Mouse (Mus musculus) cerebellum, adult 11-12 months (tissue): Measurements from ENCODE around the gene Wnt10b.

ENCODE experiments used
- DNase-seq: peaks from one replicate; pipeline ENCODE4 v3.0.0; 2022

Wnt10b gene

DNA sequence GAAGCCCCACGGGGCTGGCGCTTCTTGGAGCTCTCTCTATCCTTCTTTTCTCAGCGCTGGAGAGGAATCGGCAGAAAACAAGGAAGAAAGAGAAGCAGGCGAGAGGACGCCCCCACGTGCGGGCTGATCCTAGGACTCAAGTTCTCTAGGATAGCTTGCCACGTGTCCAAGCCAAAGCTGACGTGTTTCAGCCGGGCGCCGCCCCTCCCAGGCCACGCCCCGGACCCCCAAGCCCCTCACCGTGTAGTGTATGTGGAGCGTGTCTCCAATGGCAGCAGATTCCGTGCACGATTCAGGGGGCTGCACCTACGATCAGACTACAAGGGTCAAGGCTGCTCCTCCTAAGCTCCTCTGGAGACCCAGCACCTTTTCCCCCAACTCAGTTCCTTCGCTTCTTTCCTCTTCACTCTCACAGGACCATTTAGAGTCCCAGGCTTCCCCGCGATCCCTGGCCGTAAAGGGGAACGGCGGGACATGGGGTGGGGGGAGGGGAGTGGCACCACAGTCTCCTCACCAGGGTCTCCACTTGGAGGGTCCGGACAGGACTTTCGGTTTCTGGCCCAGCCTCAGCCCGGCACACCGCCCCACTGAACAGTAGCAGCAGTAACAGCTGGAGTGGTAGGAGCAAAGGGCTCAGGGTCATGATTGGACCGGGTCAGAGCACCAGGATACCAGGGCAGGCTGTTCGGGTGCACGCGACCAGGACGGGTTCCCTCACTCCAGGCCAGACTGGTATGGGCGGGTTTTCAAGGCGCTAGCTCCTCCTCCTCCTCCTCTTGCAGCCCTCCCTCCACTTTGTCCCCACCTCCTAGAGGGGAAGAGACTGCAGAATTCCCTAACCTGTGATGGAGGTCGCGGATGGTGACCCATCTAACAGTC, 50.3 kb downstream of the Wnt10b start, which contains the start of gene Fkbp11:
Gene Fkbp11, minus strand, starts transcription at position 756 of the 879 bp plus-strand sequence.
- DNase-seq: peak; percentile 39

DNA sequence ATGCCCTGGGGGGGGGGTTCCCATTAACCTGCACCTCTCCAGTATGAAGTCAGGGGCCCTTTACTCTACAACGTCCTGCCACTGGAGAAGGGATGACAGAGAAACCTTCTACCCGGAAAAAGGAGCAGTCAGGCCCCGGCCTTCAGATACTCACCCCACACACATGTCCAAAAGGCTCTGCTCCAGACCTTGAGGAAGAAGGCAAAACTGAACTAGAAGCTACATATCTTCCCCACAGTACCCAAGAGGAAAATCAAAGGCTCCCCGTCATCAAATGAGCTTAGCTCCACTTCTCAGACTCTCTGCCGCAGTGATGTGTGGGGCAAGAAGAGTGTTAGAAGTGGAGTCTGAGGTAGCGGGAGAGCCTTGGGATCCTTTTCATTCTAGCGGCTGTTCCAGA, 51.2 kb downstream of the Wnt10b start:
- no peak for DNase-seq

- DNase-seq: no peak
Measured at GRCm38 (mm10) chr15:98726079-98726478, 51.9 kb downstream of the Wnt10b start.

DNA sequence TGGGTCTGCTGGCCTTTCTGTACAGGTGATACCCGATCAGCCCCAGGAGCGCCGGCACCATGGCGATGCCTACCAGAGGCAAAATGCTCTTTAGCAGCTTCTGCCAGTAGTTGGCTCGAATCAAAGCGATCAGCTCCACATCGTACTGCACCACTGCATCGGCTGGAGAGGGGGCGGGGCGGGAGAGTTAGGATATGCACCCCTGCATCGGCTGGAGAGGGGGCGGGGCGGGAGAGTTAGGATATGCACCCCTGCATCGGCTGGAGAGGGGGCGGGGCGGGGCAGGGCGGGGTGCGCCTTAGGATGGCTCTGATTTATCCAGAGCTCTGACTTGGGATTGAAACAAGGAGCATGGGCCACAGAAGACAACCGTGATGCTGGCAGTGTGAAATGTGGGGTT, 53.5 kb downstream of the Wnt10b start:
- DNase-seq: no peak

DNA sequence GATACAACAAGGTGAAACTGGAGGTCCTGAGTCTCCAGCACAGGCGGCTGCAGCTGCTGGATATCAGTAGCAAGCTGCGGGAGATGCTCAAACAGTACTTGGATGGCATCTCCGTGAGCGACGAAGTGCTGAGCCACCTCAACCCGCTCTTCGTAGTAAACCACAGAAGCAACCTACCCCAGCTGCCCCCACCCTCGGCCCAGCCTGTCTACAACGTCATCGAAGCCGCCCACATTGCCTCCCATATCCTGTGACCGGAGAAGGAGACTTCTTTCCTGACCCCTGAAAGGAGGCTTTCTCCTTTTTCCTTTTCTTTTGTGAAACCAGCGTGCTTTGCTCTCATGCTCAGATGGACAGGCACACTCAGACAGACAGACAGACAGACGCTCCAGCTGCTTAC, 55.1 kb downstream of the Wnt10b start:
- DNase-seq: no peak

DNA sequence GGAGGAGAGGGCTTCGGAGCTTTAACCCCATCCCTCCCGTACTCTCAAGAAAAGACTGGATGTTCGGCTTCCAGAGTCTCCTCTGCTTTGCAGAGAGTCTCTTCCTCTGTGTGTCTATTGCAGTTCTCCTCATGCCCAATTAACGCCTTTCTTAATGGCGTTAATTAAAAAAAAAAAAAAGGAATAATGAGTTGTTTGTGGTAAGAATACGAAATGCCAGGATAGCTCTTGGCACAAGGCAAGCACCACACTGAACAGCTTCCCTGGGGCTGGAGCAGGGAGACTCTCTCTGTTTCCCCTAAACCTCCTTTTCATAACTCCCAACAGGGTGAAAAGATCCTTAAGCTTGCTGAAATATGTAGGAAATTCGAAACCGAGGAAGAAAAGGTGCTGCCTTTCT, 55.8 kb downstream of the Wnt10b start:
- no peak for DNase-seq
